Mouse (Mus musculus) heart, adult 2 months (tissue): ENCODE measurements at regions not wholly inside any gene's neighbourhood (a gene's known extent, or its start where the extent isn't known, plus 50 kb on each side); places are given as distances from the start of the nearest gene placed in this dataset.

ENCODE experiments used
- DNase-seq, 2 experiments: peaks; one replicate each; pipeline ENCODE4 v3.0.0; 2021
- H3K27ac ChIP-seq: fragments of 200-600 bp; 2 replicates; pipeline ENCODE4 v1.8.1; 2022
- H3K27me3 ChIP-seq: fragments of 200-500 bp; 2 replicates; pipeline ENCODE4 v1.6.1; 2012; ENCODE audit warnings: mild to moderate bottlenecking, low read length, inconsistent platforms, mixed read lengths; ENCODE audit not compliant: control insufficient read depth, insufficient read depth
- H3K36me3 ChIP-seq: fragments of 200-500 bp; 2 replicates; pipeline ENCODE4 v1.6.1; 2012; ENCODE audit warnings: low read length, inconsistent platforms; ENCODE audit not compliant: control insufficient read depth, insufficient read depth
- H3K4me1 ChIP-seq: fragments of 200-500 bp; 2 replicates; pipeline ENCODE4 v1.6.1; 2011; ENCODE audit warnings: low read length; ENCODE audit not compliant: control insufficient read depth, insufficient read depth
- H3K4me3 ChIP-seq: fragments of 200-600 bp; 2 replicates; pipeline ENCODE4 v1.8.1; 2022
- H3K79me2 ChIP-seq: fragments of 200-500 bp; replicated peaks from 2 replicates; pipeline ENCODE4 v1.6.1; 2012; ENCODE audit warnings: mild to moderate bottlenecking, inconsistent platforms, low read length, moderate library complexity, mixed read lengths; ENCODE audit not compliant: control insufficient read depth, insufficient read depth
- H3K9ac ChIP-seq: fragments of 200-500 bp; 2 replicates; pipeline ENCODE4 v1.6.1; 2012; ENCODE audit warnings: low read depth, mild to moderate bottlenecking, control low read depth, inconsistent platforms, low read length, mixed read lengths
- CTCF ChIP-seq: fragments of 200-600 bp; IDR thresholded peaks from 2 replicates; pipeline ENCODE4 v1.8.1; 2022; ENCODE audit warnings: antibody characterized with exemption, mild to moderate bottlenecking, moderate library complexity
- EP300 ChIP-seq: fragments of 200-500 bp; IDR thresholded peaks from 2 replicates; pipeline ENCODE4 v1.6.1; 2011; ENCODE audit warnings: low read depth, low read length, control low read depth; ENCODE audit not compliant: insufficient read depth
- POLR2A ChIP-seq: fragments of 200-500 bp; IDR thresholded peaks from 2 replicates; pipeline ENCODE4 v1.6.1; 2011; ENCODE audit warnings: mild to moderate bottlenecking, low read depth, low read length, control low read depth; ENCODE audit not compliant: insufficient read depth
- WGBS: fragments of 180-500 bp; shearing (Covaris S2); methylation state at CpG from one replicate; pipeline ENCODE4 v1.1.7; 2018; 5-methylcytosine and 5-hydroxymethylcytosine counted together
- intact Hi-C: fragments of 180-260 bp; cut with DNase I; formaldehyde crosslinking; loops from one replicate; pipeline ENCODE4 v1.15.1; 2025

- Histone ChIP-seq H3K4me3 (no peak overlapping the region), H3K27ac (no peak overlapping the region)
Observed at GRCm38 (mm10) chr3:117520461-117520860, 54.2 kb upstream of the Plppr5 start.

DNA sequence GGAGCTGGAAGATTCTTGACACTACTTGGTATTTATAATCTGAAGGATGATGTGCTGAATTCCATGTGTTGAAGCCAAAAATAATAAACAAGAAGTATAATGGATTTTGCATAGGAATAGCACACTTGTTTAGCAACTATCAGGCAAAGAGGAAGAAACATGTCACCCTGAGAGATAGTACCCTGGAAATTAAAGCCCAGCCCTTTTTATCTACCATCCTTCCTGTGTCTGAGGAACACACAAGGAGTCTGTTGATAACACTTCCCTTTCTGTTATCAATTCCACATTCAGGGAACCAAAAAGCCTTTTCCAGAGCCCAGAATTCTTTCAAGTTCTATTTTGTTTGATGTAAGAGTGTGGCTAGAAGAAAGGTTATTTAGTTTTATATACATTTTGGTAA lies 66.5 kb upstream of the Plppr5 start:
- H3K4me1 ChIP-seq = no peaks in the 10 kb centered on the region
- intact Hi-C loops = no loop called here
- H3K9ac ChIP-seq = no peak overlapping the region
- H3K36me3 ChIP-seq = no peaks in the 10 kb centered on the region
- H3K4me3 ChIP-seq = no peak overlapping the region
- H3K27me3 ChIP-seq = no peaks in the 10 kb centered on the region
- TF ChIP-seq EP300 (no peak), POLR2A (no peak), CTCF (no peak)
- no peaks in the 10 kb centered on the region for H3K79me2 ChIP-seq
- no peak for DNase-seq
- H3K27ac ChIP-seq = no peak overlapping the region

More at GRCm38 (mm10) chr3:117520461-117520860, 54.2 kb upstream of the Plppr5 start:
- intact Hi-C loops = no loop called here
- Histone ChIP-seq H3K79me2 (no peaks in the 10 kb centered on the region), H3K4me1 (no peaks in the 10 kb centered on the region), H3K36me3 (no peaks in the 10 kb centered on the region), H3K9ac (no peak overlapping the region), H3K27me3 (no peaks in the 10 kb centered on the region)
- no peak for DNase-seq
- TF ChIP-seq EP300 (no peak), POLR2A (no peak), CTCF (no peak)
- 77% methylated on average over 2 of the region's 2 CpGs for WGBS

GRCm38 (mm10) chr3:117506151-117506723 lies 68.4 kb upstream of the Plppr5 start:
- H3K27ac ChIP-seq = no peak overlapping the region
- no peaks in the 10 kb centered on the region for H3K4me1 ChIP-seq
- no peak for DNase-seq
- H3K27me3 ChIP-seq = no peaks in the 10 kb centered on the region
- H3K4me3 ChIP-seq = no peak overlapping the region
- no peaks in the 10 kb centered on the region for H3K79me2 ChIP-seq
- TF ChIP-seq CTCF = no peak
- no peaks in the 10 kb centered on the region for H3K36me3 ChIP-seq
- 88% methylated on average over 1 of the region's 1 CpGs for WGBS
- no peak overlapping the region for H3K9ac ChIP-seq
- intact Hi-C loops = no loop called here

DNA sequence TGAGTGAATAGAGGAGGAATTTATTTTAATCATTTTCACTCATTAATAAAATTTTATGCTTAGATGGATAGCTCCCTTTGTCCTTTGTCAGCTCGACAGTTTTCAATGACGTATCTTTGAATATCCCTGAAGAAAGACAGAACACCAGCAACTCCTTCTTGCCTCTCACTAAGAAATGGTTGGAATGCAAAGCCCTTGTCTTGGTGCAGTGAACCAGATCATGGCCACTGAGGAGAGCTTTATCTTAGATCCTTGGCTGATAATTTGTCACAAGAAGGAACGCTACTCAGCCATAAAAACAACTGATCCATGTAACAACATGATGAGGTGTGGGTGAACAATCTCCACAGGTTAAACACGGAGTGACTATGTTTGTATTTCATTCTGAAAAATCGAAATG lies 73.5 kb upstream of the Plppr5 start:
- Histone ChIP-seq H3K9ac (no peak overlapping the region), H3K4me3 (no peak overlapping the region), H3K27ac (no peak overlapping the region), H3K79me2 (no peaks in the 10 kb centered on the region), H3K36me3 (no peaks in the 10 kb centered on the region), H3K4me1 (no peaks in the 10 kb centered on the region), H3K27me3 (no peaks in the 10 kb centered on the region)
- intact Hi-C loops = no loop called here
- DNase-seq = no peak
- 68% methylated on average over 5 of the region's 5 CpGs for WGBS
- no peak for TF ChIP-seq CTCF
- no peak for TF ChIP-seq POLR2A
- TF ChIP-seq EP300 = no peak

- DNase-seq = no peak
- Histone ChIP-seq H3K79me2 (no peaks in the 10 kb centered on the region), H3K27me3 (no peaks in the 10 kb centered on the region), H3K4me1 (no peaks in the 10 kb centered on the region), H3K36me3 (no peaks in the 10 kb centered on the region), H3K4me3 (no peak overlapping the region), H3K9ac (no peak overlapping the region), H3K27ac (no peak overlapping the region)
- intact Hi-C loops = no loop called here
- WGBS = 88% methylated on average over 5 of the region's 5 CpGs
- TF ChIP-seq CTCF (peak; percentile 18), POLR2A (no peak), EP300 (no peak)
Observed at GRCm38 (mm10) chr3:117498138-117498897, 76.3 kb upstream of the Plppr5 start.

DNA sequence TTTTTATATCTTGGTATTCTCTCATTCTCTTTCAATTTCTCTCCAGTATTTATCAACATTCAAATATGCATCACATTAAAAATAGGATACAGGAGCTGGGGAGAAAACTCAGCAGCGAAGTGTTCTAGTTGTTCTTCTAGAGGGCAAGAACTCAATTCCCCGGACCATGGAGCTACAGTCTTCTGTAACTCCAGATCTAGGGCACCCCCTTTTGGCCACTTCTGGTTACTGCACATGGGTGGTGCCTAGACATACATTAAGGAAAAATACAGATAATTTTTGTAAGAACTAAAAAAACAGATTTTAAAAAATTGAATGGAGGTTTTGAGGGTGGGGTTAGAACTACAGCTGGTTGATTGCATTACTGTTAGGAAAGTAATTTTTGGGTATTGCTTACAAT lies 80.5 kb upstream of the Plppr5 start:
- Histone ChIP-seq H3K79me2 (no peaks in the 10 kb centered on the region), H3K27ac (no peak overlapping the region), H3K27me3 (no peaks in the 10 kb centered on the region), H3K4me1 (no peaks in the 10 kb centered on the region), H3K9ac (no peak overlapping the region), H3K4me3 (no peak overlapping the region), H3K36me3 (no peaks in the 10 kb centered on the region)
- intact Hi-C loops = no loop called here
- 59% methylated on average over 2 of the region's 2 CpGs for WGBS
- DNase-seq = no peak
- TF ChIP-seq POLR2A = no peak
- peak; percentile 65 for TF ChIP-seq CTCF
